Mouse (Mus musculus) liver, embryonic 11.5 days (tissue): ENCODE data around the gene Bspry. TPM values are rescaled to one million over a fixed set of nuclear protein-coding genes. Genes with fewer than 3 reads are reported as not detected.

Source experiments
- ATAC-seq: fragments of 200-750 bp; cut with Nextera tagmentation; replicated peaks from 2 replicates; pipeline ENCODE4 v1.8.0; 2017; ENCODE audit warnings: moderate number of reproducible peaks, mild to moderate bottlenecking, moderate TSS enrichment, moderate library complexity; ENCODE audit not compliant: low FRiP score
- DNase-seq: peaks from one replicate; pipeline ENCODE4 v3.0.0-alpha.2; 2017; ENCODE audit warnings: low spot score
- H3K27ac ChIP-seq: fragments of 300-500 bp; sonication (generic); 2 replicates; pipeline ENCODE4 v1.5.1; 2014; ENCODE audit warnings: mild to moderate bottlenecking, low read depth, low read length, control low read depth
- H3K27me3 ChIP-seq: fragments of 300-500 bp; sonication (generic); replicated peaks from 2 replicates; pipeline ENCODE4 v1.6.1; 2014; ENCODE audit warnings: low read length, mixed read lengths; ENCODE audit not compliant: control insufficient read depth, insufficient read depth
- H3K36me3 ChIP-seq: fragments of 300-500 bp; sonication (generic); 2 replicates; pipeline ENCODE4 v1.6.1; 2014; ENCODE audit warnings: mild to moderate bottlenecking, low read length, moderate library complexity, mixed read lengths; ENCODE audit not compliant: control insufficient read depth, insufficient read depth
- H3K4me1 ChIP-seq: fragments of 300-500 bp; sonication (generic); replicated peaks from 2 replicates; pipeline ENCODE4 v1.6.1; 2014; ENCODE audit warnings: low read length, mixed read lengths; ENCODE audit not compliant: control insufficient read depth, insufficient read depth
- H3K4me2 ChIP-seq: fragments of 300-500 bp; sonication (generic); 2 replicates; pipeline ENCODE4 v1.6.1; 2014; ENCODE audit warnings: mild to moderate bottlenecking, control low read depth, moderate library complexity
- H3K4me3 ChIP-seq: fragments of 300-500 bp; sonication (generic); 2 replicates; pipeline ENCODE4 v1.5.1; 2014; ENCODE audit warnings: low read depth, low read length, control low read depth
- H3K9ac ChIP-seq: fragments of 300-500 bp; sonication (generic); 2 replicates; pipeline ENCODE4 v1.6.1; 2014; ENCODE audit warnings: low read depth, low read length, control low read depth
- H3K9me3 ChIP-seq: fragments of 300-500 bp; sonication (generic); 2 replicates; pipeline ENCODE4 v1.6.1; 2016; ENCODE audit warnings: low read length, inconsistent platforms, mixed read lengths; ENCODE audit not compliant: control insufficient read depth
- WGBS: fragments of 180-500 bp; shearing (Covaris S2); extraction: QIAGEN DNeasy Blood & Tissue Kit; methylation state at CpG from one replicate; pipeline ENCODE4 v1.1.7; 2014; 5-methylcytosine and 5-hydroxymethylcytosine counted together
- polyA plus RNA-seq: library from polyadenylated mRNA; unstranded; fragments of >200 nt; fragmentation: Nextera tagmentation; extraction: Ambion mirVana; gene quantifications from 2 replicates; pipeline ENCODE4 v1.2.1, GENCODE M21; 2014

Bspry gene
- polyA plus RNA-seq, 1 experiment from 2014 or later = 0.48 TPM

GRCm38 (mm10) chr4:62502969-62503368, 23.1 kb downstream of the Bspry start:
- 60% methylated on average over 7 of the region's 7 CpGs for WGBS
- no peaks in the 10 kb centered on the region for H3K27me3 ChIP-seq
- H3K27ac ChIP-seq = no peak overlapping the region
- H3K9me3 ChIP-seq = no peaks in the 10 kb centered on the region
- ATAC-seq (no peak), DNase-seq (no peak)
- H3K4me3 ChIP-seq = no peak overlapping the region
- H3K9ac ChIP-seq = no peak overlapping the region
- peak overlapping the region; percentile 66; the same call in 1 of the 2 replicates for H3K4me2 ChIP-seq
- peaks cover 10% of the 10 kb centered on the region for H3K36me3 ChIP-seq
- peaks cover 9% of the 10 kb centered on the region for H3K4me1 ChIP-seq

GRCm38 (mm10) chr4:62503374-62503970, 23.6 kb downstream of the Bspry start, which contains the start of gene Hdhd3:
Gene Hdhd3, minus strand, starts transcription at chr4:62503467.
- WGBS = 71% methylated on average over 3 of the region's 3 CpGs
- ATAC-seq (no peak), DNase-seq (no peak)
- H3K4me2 ChIP-seq = peak within 1 kb of the TSS; percentile 66
- H3K27me3 ChIP-seq = no peaks in the 10 kb centered on the region
- peak within 1 kb of the TSS; percentile 76 for H3K4me3 ChIP-seq
- no peaks in the 10 kb centered on the region for H3K9me3 ChIP-seq
- H3K9ac ChIP-seq = peak within 1 kb of the TSS; percentile 58
- H3K36me3 ChIP-seq = peaks cover 15% of the 10 kb centered on the region
- 0 out of 2 replicates have a peak within 1 kb of the TSS, but pooled peaks have one; percentile 1 for H3K27ac ChIP-seq
- peaks cover 9% of the 10 kb centered on the region for H3K4me1 ChIP-seq

GRCm38 (mm10) chr4:62505991-62506390, 26.1 kb downstream of the Bspry start:
- Histone ChIP-seq H3K27ac (no peak overlapping the region), H3K4me2 (no peak overlapping the region), H3K4me1 (peaks cover 9% of the 10 kb centered on the region), H3K9ac (no peak overlapping the region), H3K27me3 (no peaks in the 10 kb centered on the region), H3K9me3 (no peaks in the 10 kb centered on the region), H3K4me3 (no peak overlapping the region), H3K36me3 (peaks cover 34% of the 10 kb centered on the region)
- ATAC-seq (no peak), DNase-seq (no peak)
- WGBS = 88% methylated on average over 3 of the region's 3 CpGs

GRCm38 (mm10) chr4:62506798-62507197, 26.9 kb downstream of the Bspry start:
- Histone ChIP-seq H3K36me3 (peaks cover 42% of the 10 kb centered on the region), H3K4me2 (no peak overlapping the region), H3K9ac (no peak overlapping the region), H3K27ac (no peak overlapping the region), H3K4me3 (no peak overlapping the region), H3K4me1 (peaks cover 12% of the 10 kb centered on the region), H3K27me3 (no peaks in the 10 kb centered on the region), H3K9me3 (no peaks in the 10 kb centered on the region)
- DNase-seq (no peak), ATAC-seq (peak; percentile 33)
- WGBS = 56% methylated on average over 2 of the region's 2 CpGs

GRCm38 (mm10) chr4:62508839-62509238, 29.0 kb downstream of the Bspry start:
- WGBS = 93% methylated on average over 5 of the region's 5 CpGs
- H3K36me3 ChIP-seq = peaks cover 62% of the 10 kb centered on the region
- no peak overlapping the region for H3K4me2 ChIP-seq
- H3K27ac ChIP-seq = no peak overlapping the region
- no peaks in the 10 kb centered on the region for H3K9me3 ChIP-seq
- H3K9ac ChIP-seq = no peak overlapping the region
- DNase-seq (no peak), ATAC-seq (no peak)
- peaks cover 14% of the 10 kb centered on the region for H3K4me1 ChIP-seq
- no peak overlapping the region for H3K4me3 ChIP-seq
- H3K27me3 ChIP-seq = no peaks in the 10 kb centered on the region

GRCm38 (mm10) chr4:62509946-62510345, 30.1 kb downstream of the Bspry start:
- no peak overlapping the region for H3K27ac ChIP-seq
- H3K36me3 ChIP-seq = peaks cover 67% of the 10 kb centered on the region
- H3K9ac ChIP-seq = no peak overlapping the region
- H3K27me3 ChIP-seq = no peaks in the 10 kb centered on the region
- no peak overlapping the region for H3K4me3 ChIP-seq
- ATAC-seq = no peak
- H3K4me2 ChIP-seq = no peak overlapping the region
- 97% methylated on average over 11 of the region's 11 CpGs for WGBS
- DNase-seq = no peak
- H3K9me3 ChIP-seq = no peaks in the 10 kb centered on the region
- peaks cover 14% of the 10 kb centered on the region for H3K4me1 ChIP-seq

- Histone ChIP-seq H3K4me3 (peak overlapping the region; percentile 16), H3K9me3 (no peaks in the 10 kb centered on the region), H3K36me3 (peaks cover 54% of the 10 kb centered on the region), H3K4me1 (peaks cover 40% of the 10 kb centered on the region), H3K4me2 (peak overlapping the region; percentile 77), H3K27me3 (no peaks in the 10 kb centered on the region), H3K9ac (peak overlapping the region; percentile 40; the same call in 1 of the 2 replicates), H3K27ac (peak overlapping the region; percentile 32; the same call in 1 of the 2 replicates)
- DNase-seq (no peak), ATAC-seq (no peak)
- 55% methylated on average over 11 of the region's 11 CpGs for whole genome bisulfite sequencing
These were observed 34.2 kb downstream of the Bspry start for GRCm38 (mm10) chr4:62513998-62514506.

- Histone ChIP-seq H3K27ac (peak overlapping the region; percentile 93), H3K4me3 (peak overlapping the region; percentile 85), H3K36me3 (peaks cover 45% of the 10 kb centered on the region), H3K4me2 (peak overlapping the region; percentile 77), H3K9ac (peak overlapping the region; percentile 93), H3K9me3 (no peaks in the 10 kb centered on the region), H3K4me1 (peaks cover 40% of the 10 kb centered on the region), H3K27me3 (no peaks in the 10 kb centered on the region)
- 75% methylated on average over 7 of the region's 7 CpGs for WGBS
- DNase-seq (no peak), ATAC-seq (no peak)
These were observed 35.1 kb downstream of the Bspry start for GRCm38 (mm10) chr4:62514995-62515394.

GRCm38 (mm10) chr4:62515490-62515889, 35.6 kb downstream of the Bspry start:
- Histone ChIP-seq H3K9me3 (no peaks in the 10 kb centered on the region), H3K27ac (peak overlapping the region; percentile 93), H3K4me3 (peak overlapping the region; percentile 85), H3K36me3 (peaks cover 40% of the 10 kb centered on the region), H3K4me2 (peak overlapping the region; percentile 77), H3K4me1 (peaks cover 40% of the 10 kb centered on the region), H3K9ac (peak overlapping the region; percentile 93), H3K27me3 (no peaks in the 10 kb centered on the region)
- DNase-seq (no peak), ATAC-seq (no peak)
- WGBS = 36% methylated on average over 3 of the region's 3 CpGs
